Mouse (Mus musculus): Measurements from ENCODE around the gene Mapk8. TPM values are rescaled to one million over a fixed set of nuclear protein-coding genes. Genes with fewer than 3 reads are reported as not detected.

The Mapk8 gene
- polyA plus RNA-seq, 1 experiment: 14.3 TPM

DNA sequence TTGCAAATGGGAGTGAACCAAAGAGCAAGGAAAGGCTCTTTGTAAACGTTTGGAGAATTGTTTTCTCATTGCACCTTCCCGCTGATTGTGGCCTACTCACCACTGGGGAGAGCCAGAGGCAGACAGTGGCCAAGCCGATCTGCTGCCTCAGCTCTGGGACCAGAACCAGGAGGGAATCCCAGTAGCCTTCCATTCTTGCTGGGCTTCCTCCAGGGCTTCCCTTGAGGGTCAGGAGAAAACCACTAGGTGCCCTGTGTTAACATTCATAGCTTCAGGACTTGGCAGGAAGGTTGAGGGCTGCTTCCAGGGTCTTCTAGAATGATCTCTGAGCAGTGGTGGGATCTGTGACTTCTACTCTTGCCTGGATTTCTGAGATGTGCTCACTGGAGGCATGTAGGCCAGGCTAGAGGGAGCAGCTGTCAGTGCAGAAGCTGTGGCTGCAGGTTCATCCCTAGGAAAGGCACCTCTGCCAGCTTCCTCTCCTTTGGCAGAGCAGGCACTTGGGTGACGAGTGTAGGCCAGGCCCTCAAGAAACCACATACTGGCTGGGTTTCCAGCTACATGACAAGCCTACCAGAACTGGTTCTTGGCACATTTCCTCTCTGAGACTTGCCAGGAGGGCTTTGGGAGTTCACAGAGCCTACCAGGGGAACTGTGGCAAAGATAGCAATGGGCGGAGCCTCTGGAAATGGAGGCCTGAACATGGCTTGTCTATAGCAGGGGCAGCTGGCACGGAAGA lies 94.8 kb downstream of the Mapk8 start:
- Histone ChIP-seq H3K27ac (ENCODE audit: control insufficient read depth, insufficient read depth, low read depth, low read length, poor library complexity) (no peak overlapping the region), H3K4me3 (replicated peaks; ENCODE audit: control insufficient read depth, low read depth, low read length) (no peak overlapping the region), H3K4me1 (ENCODE audit: control insufficient read depth, insufficient read depth, low read length) (no peaks in the 10 kb centered on the region)
- 61% methylated on average over 6 of the region's 6 CpGs for WGBS
- TF ChIP-seq POLR2A (IDR thresholded peaks at IDR 0.05; ENCODE audit: borderline replicate concordance, control insufficient read depth, low read depth, low read length) (no peak), CTCF (IDR thresholded peaks at IDR 0.05; ENCODE audit: control insufficient read depth, insufficient read depth, low read length) (no peak)

DNA sequence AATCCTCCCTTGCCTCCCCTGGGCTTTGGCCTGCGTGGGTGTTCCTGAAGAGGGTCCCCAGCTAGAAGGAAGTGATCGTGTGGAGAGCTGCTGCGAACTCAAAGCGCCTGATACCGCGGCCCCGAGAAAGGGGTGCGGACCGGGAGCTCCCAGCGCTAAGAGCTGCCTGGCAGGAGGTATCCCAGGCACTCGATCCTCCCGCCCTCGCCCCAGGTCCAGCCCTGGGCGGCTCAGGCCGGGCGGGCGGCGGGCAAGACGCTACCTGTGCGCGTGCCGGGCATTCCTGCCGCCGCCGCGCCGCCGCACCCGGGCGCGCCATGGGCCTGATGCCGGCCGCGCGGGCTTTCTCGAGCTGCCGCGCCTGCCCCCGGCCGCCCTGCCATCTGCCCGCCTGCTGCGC lies 95.9 kb downstream of the Mapk8 start:
- no peak overlapping the region for H3K4me3 ChIP-seq (replicated peaks; ENCODE audit: control insufficient read depth, low read depth, low read length)
- TF ChIP-seq CTCF (IDR thresholded peaks at IDR 0.05; ENCODE audit: control insufficient read depth, insufficient read depth, low read length): no peak
- TF ChIP-seq POLR2A (IDR thresholded peaks at IDR 0.05; ENCODE audit: borderline replicate concordance, control insufficient read depth, low read depth, low read length): no peak
- H3K27ac ChIP-seq (ENCODE audit: control insufficient read depth, insufficient read depth, low read depth, low read length, poor library complexity): no peak overlapping the region
- 3% methylated on average over 42 of the region's 42 CpGs for WGBS
- H3K4me1 ChIP-seq (ENCODE audit: control insufficient read depth, insufficient read depth, low read length): no peaks in the 10 kb centered on the region

DNA sequence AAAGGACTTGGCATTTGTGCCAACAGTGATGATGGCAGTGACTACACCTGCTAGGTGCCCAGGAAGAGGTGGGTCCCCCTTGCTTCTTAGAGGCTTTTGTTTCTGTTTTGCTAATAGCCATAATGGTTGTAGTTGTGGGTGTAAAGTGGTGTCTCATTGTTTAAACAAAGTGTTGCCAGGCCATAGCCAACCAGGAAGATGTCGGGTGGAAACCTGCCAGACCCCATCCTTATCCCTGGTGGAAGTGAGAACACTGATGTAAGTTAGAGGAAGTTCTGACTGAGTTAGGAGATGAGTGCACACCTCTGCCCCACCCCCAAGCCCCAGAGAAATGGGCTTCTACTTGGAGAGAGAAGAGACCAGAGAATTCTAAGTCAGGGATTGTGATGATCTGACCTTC lies 98.8 kb downstream of the Mapk8 start:
- TF ChIP-seq POLR2A (IDR thresholded peaks at IDR 0.05; ENCODE audit: borderline replicate concordance, control insufficient read depth, low read depth, low read length): no peak
- TF ChIP-seq CTCF (IDR thresholded peaks at IDR 0.05; ENCODE audit: control insufficient read depth, insufficient read depth, low read length): no peak
- no peaks in the 10 kb centered on the region for H3K4me1 ChIP-seq (ENCODE audit: control insufficient read depth, insufficient read depth, low read length)

DNA sequence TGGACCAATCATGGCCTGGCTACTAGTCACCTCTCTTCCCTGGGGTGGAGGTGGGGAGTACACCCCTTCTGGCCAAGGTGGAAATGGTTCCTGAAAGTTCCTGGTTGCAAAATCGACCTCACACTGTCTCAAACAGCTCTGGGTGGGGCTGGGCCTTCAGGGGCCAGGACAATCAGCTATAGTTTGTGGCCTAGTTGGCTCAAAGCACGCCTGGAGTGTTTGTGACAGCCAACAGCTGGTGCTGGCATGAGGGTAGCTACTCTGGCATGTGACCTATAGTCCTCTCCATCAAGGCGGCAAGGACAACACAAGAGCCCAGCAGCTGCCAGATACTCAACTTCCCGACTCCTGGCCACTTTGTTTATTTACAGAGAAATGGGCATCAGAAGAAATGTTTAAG lies 99.2 kb downstream of the Mapk8 start:
- Histone ChIP-seq H3K27ac (ENCODE audit: control insufficient read depth, insufficient read depth, low read depth, low read length, poor library complexity) (no peak overlapping the region), H3K4me1 (ENCODE audit: control insufficient read depth, insufficient read depth, low read length) (no peaks in the 10 kb centered on the region), H3K4me3 (replicated peaks; ENCODE audit: control insufficient read depth, low read depth, low read length) (no peak overlapping the region)
- TF ChIP-seq CTCF (IDR thresholded peaks at IDR 0.05; ENCODE audit: control insufficient read depth, insufficient read depth, low read length): no peak
- no peak for TF ChIP-seq POLR2A (IDR thresholded peaks at IDR 0.05; ENCODE audit: borderline replicate concordance, control insufficient read depth, low read depth, low read length)
- WGBS: 46% methylated on average over 4 of the region's 4 CpGs

More for the DNA sequence above, 98.8 kb downstream of the Mapk8 start:
- Histone ChIP-seq H3K27ac (ENCODE audit: control insufficient read depth, insufficient read depth, low read depth, low read length, poor library complexity) (no peak overlapping the region), H3K4me3 (replicated peaks; ENCODE audit: control insufficient read depth, low read depth, low read length) (no peak overlapping the region)
- 53% methylated on average over 1 of the region's 1 CpGs for WGBS

DNA sequence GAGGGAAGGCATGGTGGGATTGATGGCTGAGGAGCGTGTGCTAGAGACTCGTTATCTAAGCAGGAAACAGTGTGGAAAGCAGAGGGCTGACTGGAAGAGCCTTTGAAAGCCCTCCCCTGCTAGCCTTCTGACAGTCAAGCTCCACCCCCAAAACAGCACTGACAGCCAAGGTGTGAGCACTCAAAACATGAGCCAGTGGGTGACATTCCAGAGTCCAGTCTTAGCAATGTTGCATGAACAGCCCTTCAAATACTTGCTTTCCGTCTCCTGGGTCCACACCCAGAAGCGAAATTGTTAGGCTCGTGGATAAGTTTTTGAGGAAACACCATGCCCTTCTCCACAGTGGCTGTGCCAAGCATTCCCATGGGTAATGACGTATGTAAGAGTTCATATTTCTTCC lies 100.4 kb downstream of the Mapk8 start:
- 50% methylated on average over 6 of the region's 6 CpGs for WGBS
- TF ChIP-seq CTCF (IDR thresholded peaks at IDR 0.05; ENCODE audit: control insufficient read depth, insufficient read depth, low read length): no peak
- TF ChIP-seq POLR2A (IDR thresholded peaks at IDR 0.05; ENCODE audit: borderline replicate concordance, control insufficient read depth, low read depth, low read length): no peak
- no peak overlapping the region for H3K4me3 ChIP-seq (replicated peaks; ENCODE audit: control insufficient read depth, low read depth, low read length)

DNA sequence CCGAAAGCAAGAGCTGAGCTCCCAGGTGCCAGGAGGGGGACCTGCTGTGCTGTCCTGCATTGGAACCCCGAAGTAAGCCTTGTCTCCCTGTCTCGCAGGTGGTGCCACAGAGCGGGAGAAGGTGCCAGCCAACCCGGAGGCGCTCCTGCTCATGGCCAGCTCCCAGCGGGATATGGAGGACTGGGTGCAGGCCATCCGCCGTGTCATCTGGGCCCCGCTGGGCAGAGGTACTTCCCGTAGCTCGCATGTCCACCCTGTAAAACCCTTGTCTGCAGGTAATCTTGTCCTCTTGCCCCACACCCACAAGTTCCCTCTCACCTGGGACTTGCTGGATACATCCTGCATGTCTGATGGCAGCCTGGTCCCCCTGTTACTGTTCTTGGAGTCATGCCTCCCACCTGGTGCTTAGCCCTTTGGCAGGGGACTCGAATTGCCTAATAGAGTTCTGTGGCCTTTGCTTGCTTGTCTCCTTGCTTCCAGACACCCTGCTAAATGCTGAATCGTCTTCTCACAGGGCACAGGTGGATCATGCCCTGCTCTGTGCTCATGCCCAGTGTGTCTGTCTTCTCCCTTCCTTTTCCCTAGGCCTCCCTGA lies 103.7 kb downstream of the Mapk8 start:
- no peak for TF ChIP-seq CTCF (IDR thresholded peaks at IDR 0.05; ENCODE audit: control insufficient read depth, insufficient read depth, low read length)
- no peak for TF ChIP-seq POLR2A (IDR thresholded peaks at IDR 0.05; ENCODE audit: borderline replicate concordance, control insufficient read depth, low read depth, low read length)
- no peaks in the 10 kb centered on the region for H3K4me1 ChIP-seq (ENCODE audit: control insufficient read depth, insufficient read depth, low read length)
- no peak overlapping the region for H3K4me3 ChIP-seq (replicated peaks; ENCODE audit: control insufficient read depth, low read depth, low read length)
- no peak overlapping the region for H3K27ac ChIP-seq (ENCODE audit: control insufficient read depth, insufficient read depth, low read depth, low read length, poor library complexity)
- WGBS: 82% methylated on average over 14 of the region's 14 CpGs

More for the DNA sequence above, 100.4 kb downstream of the Mapk8 start:
- H3K27ac ChIP-seq (ENCODE audit: control insufficient read depth, insufficient read depth, low read depth, low read length, poor library complexity): no peak overlapping the region
- H3K4me1 ChIP-seq (ENCODE audit: control insufficient read depth, insufficient read depth, low read length): no peaks in the 10 kb centered on the region

DNA sequence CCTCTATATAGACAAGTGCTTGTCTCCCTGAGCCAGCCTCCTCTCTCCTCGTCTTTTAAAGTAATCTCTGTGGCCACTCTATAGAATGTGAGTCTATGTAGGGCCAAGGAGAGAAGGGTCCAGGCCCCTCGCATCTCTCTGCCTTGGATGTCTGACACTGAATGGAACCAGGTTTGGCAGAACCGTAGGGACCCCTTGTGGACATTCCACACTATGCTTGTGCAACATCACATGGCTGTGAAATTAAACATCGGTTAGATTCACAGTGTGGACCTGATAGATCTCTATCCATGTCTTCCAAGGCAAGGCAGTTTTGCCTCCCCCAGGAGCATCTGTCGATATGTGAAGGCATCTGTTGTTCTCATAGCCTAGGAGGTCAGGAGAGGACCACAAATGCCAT lies 108.3 kb downstream of the Mapk8 start:
- H3K27ac ChIP-seq (ENCODE audit: control insufficient read depth, insufficient read depth, low read depth, low read length, poor library complexity): no peak overlapping the region
- WGBS: 62% methylated on average over 5 of the region's 5 CpGs
- no peak for TF ChIP-seq POLR2A (IDR thresholded peaks at IDR 0.05; ENCODE audit: borderline replicate concordance, control insufficient read depth, low read depth, low read length)
- TF ChIP-seq CTCF (IDR thresholded peaks at IDR 0.05; ENCODE audit: control insufficient read depth, insufficient read depth, low read length): no peak

DNA sequence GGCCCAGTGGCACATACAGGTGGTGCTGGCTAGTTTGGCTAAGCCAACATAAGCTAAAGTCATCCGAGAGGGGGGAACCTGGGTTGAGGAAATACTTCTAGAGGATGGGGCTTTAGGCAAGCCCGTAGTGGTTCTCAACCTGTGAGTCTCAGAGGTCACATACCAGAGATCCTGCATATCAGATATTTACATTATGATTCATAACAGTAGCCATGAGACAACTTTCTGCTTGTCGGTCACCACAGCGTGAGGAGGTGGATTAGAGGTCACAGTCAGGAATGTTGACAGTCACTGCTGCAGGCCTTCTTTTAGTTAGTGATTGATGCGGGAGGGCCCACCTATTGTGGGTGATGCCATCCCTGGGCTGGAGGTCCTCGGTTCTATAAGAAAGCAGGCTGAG lies 111.2 kb downstream of the Mapk8 start:
- Histone ChIP-seq H3K27ac (ENCODE audit: control insufficient read depth, insufficient read depth, low read depth, low read length, poor library complexity) (no peak overlapping the region), H3K4me3 (replicated peaks; ENCODE audit: control insufficient read depth, low read depth, low read length) (no peak overlapping the region), H3K4me1 (ENCODE audit: control insufficient read depth, insufficient read depth, low read length) (no peaks in the 10 kb centered on the region; the same call in 1 of the 2 replicates)
- TF ChIP-seq POLR2A (IDR thresholded peaks at IDR 0.05; ENCODE audit: borderline replicate concordance, control insufficient read depth, low read depth, low read length): no peak
- no peak for TF ChIP-seq CTCF (IDR thresholded peaks at IDR 0.05; ENCODE audit: control insufficient read depth, insufficient read depth, low read length)
- WGBS: 77% methylated on average over 6 of the region's 6 CpGs

More for the DNA sequence above, 108.3 kb downstream of the Mapk8 start:
- Histone ChIP-seq H3K4me3 (replicated peaks; ENCODE audit: control insufficient read depth, low read depth, low read length) (no peak overlapping the region), H3K4me1 (ENCODE audit: control insufficient read depth, insufficient read depth, low read length) (no peaks in the 10 kb centered on the region; the same call in 1 of the 2 replicates)
